Mouse (Mus musculus) E14TG2a.4 (cell line): Measurements from ENCODE around the gene Arrdc2.

ENCODE experiments used
- CTCF ChIP-seq: conservative IDR thresholded peaks from 2 replicates; pipeline ENCODE4 v1.5.1; 2014; ENCODE audit warnings: low read length
- POU5F1 ChIP-seq: IDR thresholded peaks from 2 replicates; pipeline ENCODE4 v1.6.1; 2014; ENCODE audit warnings: low read length, borderline replicate concordance

DNA sequence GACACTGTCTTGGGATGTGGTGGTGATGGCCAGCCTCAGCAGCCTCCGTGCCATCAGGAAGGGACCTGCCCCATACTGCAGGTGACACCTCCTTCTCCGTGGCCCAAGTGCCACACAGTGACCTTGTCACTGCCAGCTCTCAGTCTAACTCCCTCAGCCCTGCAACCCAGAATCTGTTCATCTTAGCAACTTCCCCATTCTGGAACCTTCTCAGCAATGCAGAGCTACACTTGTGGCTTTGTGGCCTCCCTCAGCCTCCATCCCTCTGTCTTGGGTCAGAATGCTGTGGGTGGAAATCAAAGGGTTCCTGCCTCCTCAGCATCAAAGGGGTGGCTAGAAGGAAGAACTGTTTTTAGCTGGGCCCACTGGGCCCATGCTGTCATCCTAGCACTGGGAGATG is 14.3 kb upstream of the Arrdc2 start:
- TF ChIP-seq CTCF = no peak
- no peak for TF ChIP-seq POU5F1
